Mouse (Mus musculus) megakaryocyte, embryonic 14.5 days (primary cell): Measurements from ENCODE around the gene Upk1a.

Experiments
- FLI1 ChIP-seq: IDR thresholded peaks from 2 replicates; pipeline ENCODE4 v1.6.1; 2012; ENCODE audit warnings: low read length, inconsistent platforms, mixed read lengths
- GATA1 ChIP-seq: IDR thresholded peaks from 3 replicates; pipeline ENCODE4 v1.6.1; 2012; ENCODE audit warnings: mixed read lengths, low read length, inconsistent platforms, borderline replicate concordance

GRCm38 (mm10) chr7:30567555-30567954, 45.1 kb downstream of the Upk1a start:
- TF ChIP-seq GATA1 (no peak), FLI1 (no peak)
